Mouse (Mus musculus) ES-E14 (cell line): ENCODE data around the gene Cfap126.

Experiments
- HCFC1 ChIP-seq: IDR thresholded peaks from 2 replicates; pipeline ENCODE4 v1.6.1; 2012; ENCODE audit warnings: low read length, inconsistent platforms, borderline replicate concordance; ENCODE audit not compliant: insufficient read depth
- MAFK ChIP-seq: IDR thresholded peaks from 2 replicates; pipeline ENCODE4 v1.6.1; 2014; ENCODE audit warnings: mild to moderate bottlenecking, low read depth, low read length, inconsistent platforms; ENCODE audit not compliant: insufficient read depth
- ZNF384 ChIP-seq: IDR thresholded peaks from 2 replicates; pipeline ENCODE4 v1.6.1; 2012; ENCODE audit warnings: low read depth, low read length, inconsistent platforms

DNA sequence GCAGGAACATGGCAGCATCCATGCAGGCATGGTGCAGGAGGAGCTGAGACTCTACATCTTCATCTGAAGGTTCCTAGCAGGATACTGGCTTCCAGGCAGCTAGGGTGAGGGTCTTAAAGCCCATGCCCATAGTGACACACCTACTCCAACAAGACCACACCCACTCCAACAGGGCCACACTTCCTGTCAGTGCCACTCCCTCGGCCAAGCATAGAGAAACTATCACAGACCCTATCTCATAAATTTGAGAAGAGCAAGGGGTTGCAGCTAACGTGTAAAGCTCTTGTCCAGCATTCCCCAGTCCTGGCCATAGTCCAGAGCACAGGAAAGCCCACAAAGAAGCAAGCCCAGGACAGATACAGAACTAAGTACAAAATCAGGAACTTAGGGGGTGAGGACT lies 12.7 kb upstream of the Cfap126 start:
- TF ChIP-seq ZNF384 (no peak), HCFC1 (no peak), MAFK (no peak)
